Mouse (Mus musculus) forebrain, embryonic 10.5 days (tissue): ENCODE measurements around the gene Lypd6b. TPM values are rescaled to one million over a fixed set of nuclear protein-coding genes. Genes with fewer than 3 reads are reported as not detected.
A peak's percentile ranks its signal among the peaks of the same experiment; 100 is the strongest.

Source experiments
- DNase-seq: peaks from one replicate; pipeline ENCODE4 v3.0.0-alpha.2; 2017; ENCODE audit warnings: low spot score; ENCODE audit errors: extremely low spot score
- H3K27ac ChIP-seq: fragments of 300-500 bp; sonication (generic); 2 replicates; pipeline ENCODE4 v1.5.1; 2016; ENCODE audit warnings: mild to moderate bottlenecking
- H3K27me3 ChIP-seq: fragments of 300-500 bp; sonication (generic); 2 replicates; pipeline ENCODE4 v1.6.1; 2016; ENCODE audit warnings: mild to moderate bottlenecking; ENCODE audit not compliant: poor library complexity, severe bottlenecking
- H3K36me3 ChIP-seq: fragments of 300-500 bp; sonication (generic); replicated peaks from 2 replicates; pipeline ENCODE4 v1.6.1; 2016; ENCODE audit warnings: mild to moderate bottlenecking, moderate library complexity
- H3K4me1 ChIP-seq: fragments of 300-500 bp; sonication (generic); 2 replicates; pipeline ENCODE4 v1.6.1; 2016
- H3K4me3 ChIP-seq: fragments of 300-500 bp; sonication (generic); 2 replicates; pipeline ENCODE4 v1.5.1; 2016; ENCODE audit warnings: mild to moderate bottlenecking, moderate library complexity
- H3K9me3 ChIP-seq: fragments of 300-500 bp; sonication (generic); 2 replicates; pipeline ENCODE4 v1.6.1; 2016; ENCODE audit warnings: mild to moderate bottlenecking, moderate library complexity
- WGBS: fragments of 180-500 bp; shearing (Covaris S2); methylation state at CpG from one replicate; pipeline ENCODE4 v1.1.7; 2016; 5-methylcytosine and 5-hydroxymethylcytosine counted together
- polyA plus RNA-seq: library from polyadenylated mRNA; unstranded; fragments of >200 nt; fragmentation: Nextera tagmentation; extraction: Ambion mirVana; gene quantifications from 2 replicates; pipeline ENCODE4 v1.2.1, GENCODE M21; 2016

Gene Lypd6b
- polyA plus RNA-seq, 1 experiment from 2014 or later = 1.5 TPM

DNA sequence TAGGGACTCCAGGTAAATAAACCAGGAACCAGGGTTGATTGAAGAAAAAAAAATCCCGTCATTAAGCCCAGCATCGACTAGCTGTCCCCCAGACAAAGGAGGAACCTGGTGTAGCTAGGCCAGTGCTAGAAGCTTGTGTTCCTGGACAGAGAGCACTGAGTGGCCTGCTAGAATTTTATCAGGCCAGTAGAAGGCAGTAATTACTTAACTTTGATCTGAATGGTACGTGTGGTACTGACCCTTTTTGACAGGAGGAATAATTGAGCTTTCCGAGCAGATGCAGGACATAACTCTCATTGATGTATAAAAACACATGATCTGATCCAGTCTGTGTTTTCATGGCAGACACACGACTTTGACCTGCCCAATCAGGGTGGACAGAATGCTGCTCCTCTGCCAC is 154.6 kb downstream of the Lypd6b start:
- Histone ChIP-seq H3K27ac (no peak overlapping the region), H3K4me1 (no peaks in the 10 kb centered on the region), H3K36me3 (no peaks in the 10 kb centered on the region), H3K27me3 (no peaks in the 10 kb centered on the region), H3K4me3 (no peak overlapping the region), H3K9me3 (no peaks in the 10 kb centered on the region)
- no peak for DNase-seq
- WGBS = 84% methylated on average over 5 of the region's 5 CpGs

DNA sequence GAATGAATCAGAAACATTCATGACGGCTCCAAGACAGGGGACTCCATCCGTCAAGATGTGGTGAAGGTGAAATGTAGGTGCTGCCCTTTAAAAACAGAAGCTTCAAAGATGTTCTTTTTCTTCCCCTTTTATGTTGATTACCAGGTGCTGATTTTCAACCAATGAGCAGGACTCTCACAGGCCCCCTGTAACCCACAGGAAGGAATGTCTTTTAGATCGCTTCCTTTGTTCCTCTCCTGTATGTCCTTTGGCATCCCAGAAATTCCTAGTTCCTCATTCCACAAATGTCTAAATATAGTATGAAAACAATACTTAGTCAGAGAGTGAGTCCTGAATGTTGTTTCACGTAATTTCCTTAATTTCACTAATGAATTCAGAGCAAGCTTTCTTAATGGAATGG is 164.2 kb downstream of the Lypd6b start:
- 73% methylated on average over 4 of the region's 4 CpGs for WGBS
- no peak overlapping the region for H3K27ac ChIP-seq
- no peaks in the 10 kb centered on the region; the same call in 1 of the 2 replicates for H3K9me3 ChIP-seq
- no peaks in the 10 kb centered on the region for H3K36me3 ChIP-seq
- DNase-seq = no peak
- H3K4me1 ChIP-seq = peaks cover 21% of the 10 kb centered on the region
- H3K4me3 ChIP-seq = no peak overlapping the region
- H3K27me3 ChIP-seq = no peaks in the 10 kb centered on the region

DNA sequence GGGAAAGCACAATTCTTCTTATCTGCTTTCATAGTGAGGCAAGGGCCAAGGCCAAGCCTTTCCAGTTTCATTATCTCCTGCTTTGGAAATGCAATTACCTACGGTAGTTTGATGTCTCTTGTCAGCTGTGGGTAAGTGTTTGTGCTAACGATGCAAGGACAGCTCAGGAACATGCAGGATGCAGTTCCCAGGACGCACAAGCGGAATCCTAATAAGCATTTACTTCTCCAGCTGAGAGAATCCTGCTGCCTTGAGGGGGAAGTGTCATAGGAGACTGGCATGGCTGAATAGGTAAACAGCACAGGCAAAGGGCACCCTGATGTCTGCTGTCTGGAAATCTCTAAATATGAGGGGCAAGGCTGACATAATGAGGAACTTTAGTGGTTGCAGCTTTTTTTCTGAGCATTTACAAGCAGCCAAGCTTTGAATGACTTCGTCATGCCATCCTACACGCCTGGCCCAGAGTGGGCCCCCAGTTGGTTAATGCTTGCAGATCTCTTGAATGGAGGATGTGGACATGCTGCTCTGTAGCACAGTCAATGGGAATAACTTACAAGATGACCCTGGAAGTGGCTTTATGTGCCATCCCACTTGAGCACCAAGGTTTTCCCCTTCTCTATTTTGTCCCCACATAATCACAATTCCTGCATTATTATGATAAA is 165.3 kb downstream of the Lypd6b start:
- WGBS = 55% methylated on average over 6 of the region's 6 CpGs
- Histone ChIP-seq H3K36me3 (no peaks in the 10 kb centered on the region), H3K27ac (no peak overlapping the region), H3K4me3 (no peak overlapping the region), H3K4me1 (peaks cover 21% of the 10 kb centered on the region), H3K9me3 (no peaks in the 10 kb centered on the region; the same call in 1 of the 2 replicates), H3K27me3 (no peaks in the 10 kb centered on the region)
- no peak for DNase-seq

DNA sequence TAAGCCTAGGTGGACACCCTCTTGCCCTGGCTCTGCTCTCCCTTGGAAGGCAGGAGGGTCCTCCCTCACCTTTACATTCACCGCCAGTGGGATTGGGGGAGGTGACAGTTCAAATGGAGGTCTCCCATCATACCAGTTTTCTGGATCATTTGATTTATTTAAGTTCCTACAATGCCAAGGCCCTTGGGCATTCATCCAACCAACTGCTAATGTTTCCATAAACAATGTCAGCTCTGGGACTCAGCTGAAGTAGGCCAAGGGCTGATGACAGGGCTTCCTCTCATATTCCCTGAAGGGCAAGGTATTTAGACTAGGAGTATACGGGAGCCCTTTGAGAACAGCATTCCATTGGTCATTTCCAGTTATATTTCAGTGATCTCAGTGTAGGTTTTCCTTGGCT is 170.0 kb downstream of the Lypd6b start:
- no peak overlapping the region for H3K4me3 ChIP-seq
- no peaks in the 10 kb centered on the region for H3K27me3 ChIP-seq
- peaks cover 6% of the 10 kb centered on the region for H3K4me1 ChIP-seq
- DNase-seq = no peak
- 91% methylated on average over 2 of the region's 2 CpGs for WGBS
- H3K9me3 ChIP-seq = no peaks in the 10 kb centered on the region
- no peaks in the 10 kb centered on the region for H3K36me3 ChIP-seq
- H3K27ac ChIP-seq = no peak overlapping the region

DNA sequence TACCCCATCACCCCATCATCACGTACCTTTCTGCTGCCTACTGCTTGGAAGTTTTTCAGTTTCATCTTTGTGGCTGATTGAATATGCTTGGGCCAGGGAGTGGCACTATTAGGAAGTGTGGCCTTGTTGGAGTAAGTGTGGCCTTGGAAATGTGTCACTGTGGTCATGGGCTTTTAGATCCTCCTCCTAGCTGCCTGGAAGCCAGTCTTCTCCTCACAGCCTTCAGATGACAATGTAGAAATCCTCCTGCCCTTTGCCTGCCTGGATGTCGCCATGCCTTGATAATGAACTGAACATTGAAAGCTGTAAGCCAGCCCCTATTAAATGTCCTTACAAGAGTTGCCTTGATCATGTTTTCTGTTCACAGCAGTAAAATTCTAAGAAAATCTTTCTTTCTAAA is 174.5 kb downstream of the Lypd6b start:
- WGBS = 85% methylated on average over 2 of the region's 2 CpGs
- Histone ChIP-seq H3K27me3 (no peaks in the 10 kb centered on the region), H3K4me3 (no peak overlapping the region), H3K27ac (no peak overlapping the region), H3K4me1 (no peaks in the 10 kb centered on the region), H3K36me3 (no peaks in the 10 kb centered on the region), H3K9me3 (no peaks in the 10 kb centered on the region)
- DNase-seq = no peak

DNA sequence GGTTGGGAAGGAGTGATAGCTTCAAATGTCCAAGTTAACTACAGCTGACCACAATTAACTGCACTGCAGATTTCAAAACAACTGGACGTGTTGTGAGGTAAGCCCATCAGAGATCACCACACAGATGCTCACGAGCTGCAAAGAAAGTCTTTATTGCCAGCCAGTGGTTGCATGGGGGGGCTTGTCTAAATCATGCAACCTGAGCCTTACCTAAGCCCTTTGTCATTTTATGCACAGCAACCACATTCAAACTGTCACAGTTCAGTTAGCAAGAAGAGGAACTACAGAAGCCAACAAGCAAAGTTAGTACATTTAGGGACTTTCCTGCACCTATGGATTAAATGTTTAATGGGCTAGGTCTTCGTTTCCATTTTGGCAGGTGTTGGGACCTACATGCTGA is 177.4 kb downstream of the Lypd6b start:
- 77% methylated on average over 3 of the region's 3 CpGs for WGBS
- no peaks in the 10 kb centered on the region for H3K27me3 ChIP-seq
- no peak overlapping the region for H3K27ac ChIP-seq
- H3K9me3 ChIP-seq = no peaks in the 10 kb centered on the region
- no peaks in the 10 kb centered on the region for H3K36me3 ChIP-seq
- no peak for DNase-seq
- peaks cover 9% of the 10 kb centered on the region; the same call in 1 of the 2 replicates for H3K4me1 ChIP-seq
- H3K4me3 ChIP-seq = no peak overlapping the region

DNA sequence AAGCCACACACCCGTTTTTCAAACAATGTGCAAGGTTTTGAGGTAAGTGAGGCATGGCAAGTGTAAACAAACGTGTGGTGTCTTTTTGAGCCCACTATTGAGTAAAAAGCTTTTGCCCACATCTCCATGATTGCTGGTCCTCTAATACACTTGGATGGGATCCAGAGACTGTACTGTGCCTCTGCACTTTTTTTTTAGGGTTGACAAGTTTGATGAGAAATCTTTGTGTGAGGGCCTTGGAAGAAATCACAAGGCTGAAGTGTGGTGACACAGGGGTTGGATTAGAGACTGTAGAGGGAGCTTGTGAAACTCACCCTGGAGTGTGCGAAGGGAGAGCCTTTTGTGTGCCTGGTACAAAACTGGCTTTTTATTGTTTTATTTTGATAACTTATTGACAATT is 180.3 kb downstream of the Lypd6b start:
- Histone ChIP-seq H3K36me3 (no peaks in the 10 kb centered on the region), H3K27me3 (no peaks in the 10 kb centered on the region), H3K27ac (peak overlapping the region; percentile 35; the same call in 1 of the 2 replicates), H3K4me1 (peaks cover 9% of the 10 kb centered on the region; the same call in 1 of the 2 replicates), H3K9me3 (no peaks in the 10 kb centered on the region), H3K4me3 (no peak overlapping the region)
- 69% methylated on average over 3 of the region's 3 CpGs for WGBS
- no peak for DNase-seq

DNA sequence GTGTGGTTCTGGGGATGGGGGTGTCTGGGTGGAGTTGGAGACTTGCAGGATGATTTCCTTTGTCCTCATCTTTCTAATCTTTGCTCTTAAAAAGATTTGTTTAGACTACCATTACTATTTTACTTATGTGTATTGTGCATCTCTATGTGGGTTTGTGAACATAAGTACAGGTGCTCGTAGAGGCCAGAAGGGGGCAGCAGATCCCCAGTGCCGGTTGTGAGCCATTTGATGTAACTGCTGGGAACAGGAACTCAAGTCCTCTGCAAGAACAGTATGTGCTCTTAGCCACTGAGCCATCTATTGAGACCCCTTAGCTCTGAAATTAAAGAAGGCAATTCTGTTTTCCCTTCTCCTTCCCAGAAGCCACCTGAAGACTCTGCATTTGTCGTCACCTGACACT is 183.5 kb downstream of the Lypd6b start:
- WGBS = 92% methylated on average over 3 of the region's 3 CpGs

DNA sequence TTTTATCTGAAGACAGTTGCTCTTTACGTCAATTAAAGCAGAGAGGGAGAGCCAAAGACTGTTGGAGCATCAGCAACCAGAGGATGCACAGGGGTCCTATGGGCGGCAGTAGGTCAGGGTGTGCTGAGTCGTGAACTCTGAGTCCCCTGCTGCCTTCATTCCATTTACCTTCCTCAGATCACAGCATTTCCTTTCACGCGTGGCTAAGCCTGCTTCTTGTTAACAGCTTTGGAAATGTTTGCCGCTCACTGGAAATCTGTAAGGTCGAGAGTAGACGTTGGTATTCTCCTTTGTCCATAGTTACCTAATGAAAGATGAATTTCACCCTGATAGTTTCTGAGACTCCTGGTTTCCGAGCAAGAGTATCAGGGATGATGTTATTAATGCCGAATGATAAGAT is 191.1 kb downstream of the Lypd6b start:
- Histone ChIP-seq H3K9me3 (no peaks in the 10 kb centered on the region), H3K27ac (no peak overlapping the region), H3K4me3 (no peak overlapping the region), H3K36me3 (no peaks in the 10 kb centered on the region), H3K4me1 (no peaks in the 10 kb centered on the region), H3K27me3 (no peaks in the 10 kb centered on the region)
- WGBS = 75% methylated on average over 10 of the region's 10 CpGs
- DNase-seq = no peak

More for the DNA sequence above, 183.5 kb downstream of the Lypd6b start:
- Histone ChIP-seq H3K27ac (no peak overlapping the region), H3K4me1 (peaks cover 9% of the 10 kb centered on the region; the same call in 1 of the 2 replicates), H3K9me3 (no peaks in the 10 kb centered on the region), H3K36me3 (no peaks in the 10 kb centered on the region), H3K27me3 (no peaks in the 10 kb centered on the region), H3K4me3 (no peak overlapping the region)
- DNase-seq = no peak

DNA sequence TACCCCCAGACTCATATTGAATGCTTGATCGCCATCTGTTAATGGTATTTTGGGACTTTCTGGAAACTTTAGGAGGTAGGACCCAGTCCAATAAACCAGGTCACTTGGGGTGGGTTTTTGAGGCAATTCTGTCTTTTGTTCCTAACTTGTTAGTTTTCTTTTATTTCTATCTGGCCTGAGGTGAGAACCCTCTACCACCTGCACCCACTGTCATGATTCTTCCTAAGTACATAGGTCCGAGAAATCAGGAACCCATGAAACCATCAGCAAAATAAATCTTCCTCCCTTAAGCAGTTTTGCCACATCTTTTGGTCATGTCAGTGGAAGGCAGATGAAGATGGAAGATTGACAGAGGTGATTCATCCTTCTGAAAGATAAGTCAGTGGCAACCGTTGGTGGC is 192.5 kb downstream of the Lypd6b start:
- Histone ChIP-seq H3K4me3 (no peak overlapping the region), H3K4me1 (no peaks in the 10 kb centered on the region), H3K9me3 (no peaks in the 10 kb centered on the region), H3K27me3 (no peaks in the 10 kb centered on the region), H3K27ac (no peak overlapping the region), H3K36me3 (no peaks in the 10 kb centered on the region)
- DNase-seq = no peak
- 91% methylated on average over 3 of the region's 3 CpGs for WGBS

DNA sequence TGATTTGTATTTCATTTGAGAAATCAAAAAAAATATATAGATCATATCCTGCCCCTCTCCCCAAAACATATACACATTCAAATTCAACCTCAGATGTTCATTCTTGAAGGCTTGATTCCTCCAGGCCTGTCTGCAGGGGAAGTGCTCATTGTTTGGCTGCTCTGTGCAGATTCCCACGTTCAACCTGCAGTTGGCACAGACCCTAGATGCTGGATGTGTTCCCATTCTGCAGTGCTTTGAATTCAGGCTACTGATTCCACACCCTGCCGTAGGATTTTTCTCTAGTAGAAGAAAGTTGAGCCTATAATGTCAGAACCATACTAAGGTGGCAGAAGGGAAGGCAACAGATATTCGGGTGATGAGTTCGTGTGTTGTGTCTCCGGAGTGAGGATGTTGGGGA is 195.5 kb downstream of the Lypd6b start:
- Histone ChIP-seq H3K4me3 (no peak overlapping the region), H3K4me1 (no peaks in the 10 kb centered on the region), H3K36me3 (no peaks in the 10 kb centered on the region), H3K27ac (no peak overlapping the region), H3K9me3 (no peaks in the 10 kb centered on the region), H3K27me3 (no peaks in the 10 kb centered on the region)
- 87% methylated on average over 5 of the region's 5 CpGs for WGBS
- no peak for DNase-seq

DNA sequence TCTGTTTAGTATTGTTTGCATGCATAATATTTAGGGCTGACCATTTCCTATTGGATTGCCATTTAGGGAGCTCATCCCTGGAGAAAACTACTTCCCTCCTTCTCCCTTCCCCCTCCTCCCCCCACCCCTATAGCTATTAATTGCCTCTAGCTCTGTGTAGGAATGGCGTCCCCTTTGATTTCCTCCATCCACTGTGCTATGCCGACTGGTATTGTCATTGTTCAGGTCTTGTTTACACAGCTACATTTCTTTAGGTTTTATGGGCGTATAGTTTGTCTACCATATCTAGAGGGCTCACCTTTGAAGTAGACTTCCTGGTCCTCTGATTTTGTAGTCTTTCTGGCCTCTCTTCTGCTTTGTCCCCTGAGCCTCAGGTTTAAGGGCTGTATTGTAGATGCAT is 197.3 kb downstream of the Lypd6b start:
- Histone ChIP-seq H3K9me3 (no peaks in the 10 kb centered on the region), H3K27me3 (no peaks in the 10 kb centered on the region), H3K36me3 (no peaks in the 10 kb centered on the region), H3K4me3 (no peak overlapping the region), H3K27ac (no peak overlapping the region), H3K4me1 (no peaks in the 10 kb centered on the region)
- WGBS = 77% methylated on average over 3 of the region's 3 CpGs
- no peak for DNase-seq

DNA sequence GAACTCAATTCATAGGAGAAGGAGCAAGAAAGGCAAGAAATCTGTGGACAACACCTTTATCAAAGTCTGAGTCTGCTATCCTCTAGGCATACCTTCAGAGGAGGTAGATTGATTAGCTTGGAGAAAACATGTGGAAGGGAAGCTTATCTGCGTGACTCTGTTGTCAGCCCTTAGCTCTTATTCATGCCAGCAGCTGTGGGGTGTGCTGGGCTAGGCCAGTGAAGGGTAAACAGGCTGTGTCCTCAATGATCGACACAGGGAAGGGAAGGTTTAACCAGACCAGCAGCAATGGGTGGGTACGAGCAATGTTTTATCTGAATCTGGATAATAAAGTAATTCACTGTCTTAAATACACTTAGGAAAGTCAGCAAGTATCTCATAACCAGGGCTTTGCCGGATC is 208.4 kb downstream of the Lypd6b start:
- no peaks in the 10 kb centered on the region for H3K9me3 ChIP-seq
- no peak overlapping the region for H3K27ac ChIP-seq
- no peaks in the 10 kb centered on the region for H3K4me1 ChIP-seq
- no peaks in the 10 kb centered on the region for H3K36me3 ChIP-seq
- no peak overlapping the region for H3K4me3 ChIP-seq
- WGBS = 89% methylated on average over 4 of the region's 4 CpGs
- DNase-seq = no peak
- no peaks in the 10 kb centered on the region for H3K27me3 ChIP-seq

DNA sequence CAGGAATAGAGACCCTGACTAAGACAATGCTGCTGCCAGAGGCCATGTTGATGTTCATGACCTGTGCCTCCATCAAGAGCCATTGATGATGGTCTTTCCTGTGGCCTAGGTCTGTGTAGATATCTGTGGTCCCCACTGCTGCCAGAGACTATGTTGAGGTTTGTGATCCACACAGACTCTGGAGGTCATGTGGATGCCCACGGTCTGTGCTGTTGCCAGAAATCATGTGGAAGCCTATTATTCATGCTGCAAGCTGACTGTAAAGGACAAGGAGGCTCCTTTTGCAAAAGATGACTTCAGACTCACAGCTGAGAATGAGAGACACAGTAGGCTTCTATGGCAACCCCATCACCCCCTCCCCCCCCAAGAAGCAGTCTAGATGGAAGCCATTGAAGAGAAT is 209.7 kb downstream of the Lypd6b start:
- no peak overlapping the region for H3K27ac ChIP-seq
- WGBS = 97% methylated on average over 1 of the region's 1 CpGs
- no peaks in the 10 kb centered on the region for H3K36me3 ChIP-seq
- H3K4me1 ChIP-seq = no peaks in the 10 kb centered on the region
- no peaks in the 10 kb centered on the region for H3K9me3 ChIP-seq
- no peak overlapping the region for H3K4me3 ChIP-seq
- DNase-seq = no peak
- H3K27me3 ChIP-seq = no peaks in the 10 kb centered on the region
